Mouse (Mus musculus): ENCODE measurements around the gene Dhcr24.
A peak's percentile ranks its signal among the peaks of the same experiment; 100 is the strongest.

Dhcr24 gene

DNA sequence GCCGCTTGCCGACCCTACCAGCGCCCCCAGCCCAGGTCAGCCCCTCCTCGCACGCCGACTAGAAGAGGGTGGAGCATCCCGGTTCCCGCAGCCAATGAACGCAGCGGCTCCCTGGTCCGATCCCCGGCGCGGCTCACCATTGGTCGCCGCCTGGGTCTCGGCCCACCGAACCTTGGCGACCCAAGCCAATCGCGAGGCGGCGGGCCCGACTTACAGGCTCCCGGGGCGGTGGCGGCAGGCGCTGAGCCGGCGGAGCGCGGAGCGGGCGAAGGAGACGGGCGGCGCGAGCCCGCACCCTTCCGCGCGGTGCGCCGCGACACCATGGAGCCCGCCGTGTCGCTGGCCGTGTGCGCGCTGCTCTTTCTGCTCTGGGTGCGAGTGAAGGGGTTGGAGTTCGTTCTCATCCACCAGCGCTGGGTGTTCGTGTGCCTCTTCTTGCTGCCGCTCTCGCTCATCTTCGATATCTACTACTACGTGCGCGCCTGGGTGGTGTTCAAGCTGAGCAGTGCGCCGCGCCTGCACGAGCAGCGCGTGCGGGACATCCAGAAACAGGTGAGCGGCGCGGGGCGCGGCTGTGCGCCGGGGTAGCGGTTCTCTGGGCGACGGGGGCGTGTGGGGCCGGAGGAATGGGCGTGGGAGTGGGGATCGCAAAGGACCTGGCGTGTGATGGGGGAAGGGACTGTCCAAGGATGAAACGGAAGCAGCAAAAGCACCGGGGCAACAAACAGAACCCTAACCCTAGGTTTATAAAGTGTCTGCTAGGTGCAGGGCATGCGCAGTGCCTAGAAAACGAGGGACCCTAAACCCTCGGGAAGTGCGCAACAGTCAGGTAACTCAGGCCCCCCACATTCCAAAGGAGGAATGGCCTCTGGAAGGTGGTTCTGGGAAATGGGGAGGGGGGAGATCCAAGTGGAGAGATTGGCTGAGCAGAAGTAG, at the start of gene Dhcr24:
Dhcr24 (plus strand) TSS at position 193 of the 936 bp plus-strand sequence.
- peak; percentile 93 for DNase-seq

- no peak for DNase-seq
These were observed 46.2 kb upstream of the Dhcr24 start for GRCm38 (mm10) chr4:106514606-106515005.

GRCm38 (mm10) chr4:106522547-106522946, 38.3 kb upstream of the Dhcr24 start:
- no peak for DNase-seq

GRCm38 (mm10) chr4:106524131-106524530, 36.7 kb upstream of the Dhcr24 start:
- no peak for DNase-seq

- no peak for DNase-seq
These were observed 35.8 kb upstream of the Dhcr24 start for GRCm38 (mm10) chr4:106525001-106525400.

GRCm38 (mm10) chr4:106527856-106528547, 32.8 kb upstream of the Dhcr24 start:
- no peak for DNase-seq

DNA sequence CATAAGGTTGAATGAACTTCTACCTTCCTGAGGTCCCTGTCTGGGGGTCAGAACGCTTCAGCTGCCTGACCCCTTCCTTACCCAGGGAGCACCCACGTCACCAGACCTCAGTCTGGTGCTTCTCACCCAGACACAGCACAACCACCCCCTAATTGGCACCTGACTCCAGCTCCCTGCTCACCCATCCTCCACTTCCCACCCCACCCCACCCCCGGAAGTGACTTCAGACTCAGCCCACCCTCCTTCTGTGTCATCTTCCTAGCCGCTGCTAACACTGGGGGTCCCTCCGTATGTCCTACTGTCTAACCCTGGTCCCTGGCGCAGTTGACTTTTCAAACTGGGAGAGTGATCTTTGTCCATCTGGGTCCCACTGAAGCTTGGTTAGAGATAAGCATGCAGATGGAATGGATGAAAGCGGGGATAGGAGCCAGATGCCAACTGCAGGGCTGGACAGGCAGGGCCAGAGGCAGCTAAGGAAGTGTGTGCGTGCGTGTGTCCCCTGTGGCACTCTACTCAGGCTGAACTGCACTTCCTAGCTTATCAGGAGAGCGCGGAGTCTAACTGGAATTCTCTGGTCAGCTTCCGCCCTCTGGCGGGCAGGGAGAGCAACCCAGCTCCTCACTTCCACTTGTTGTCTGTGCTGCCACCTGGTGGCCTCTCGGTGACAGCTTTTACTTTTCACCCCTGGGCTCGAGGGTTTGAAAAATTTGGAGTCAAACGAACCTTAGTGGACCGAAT, 31.3 kb upstream of the Dhcr24 start:
- peak; percentile 84 for DNase-seq

- DNase-seq = no peak
These were observed 30.7 kb upstream of the Dhcr24 start for GRCm38 (mm10) chr4:106530113-106530482.

DNA sequence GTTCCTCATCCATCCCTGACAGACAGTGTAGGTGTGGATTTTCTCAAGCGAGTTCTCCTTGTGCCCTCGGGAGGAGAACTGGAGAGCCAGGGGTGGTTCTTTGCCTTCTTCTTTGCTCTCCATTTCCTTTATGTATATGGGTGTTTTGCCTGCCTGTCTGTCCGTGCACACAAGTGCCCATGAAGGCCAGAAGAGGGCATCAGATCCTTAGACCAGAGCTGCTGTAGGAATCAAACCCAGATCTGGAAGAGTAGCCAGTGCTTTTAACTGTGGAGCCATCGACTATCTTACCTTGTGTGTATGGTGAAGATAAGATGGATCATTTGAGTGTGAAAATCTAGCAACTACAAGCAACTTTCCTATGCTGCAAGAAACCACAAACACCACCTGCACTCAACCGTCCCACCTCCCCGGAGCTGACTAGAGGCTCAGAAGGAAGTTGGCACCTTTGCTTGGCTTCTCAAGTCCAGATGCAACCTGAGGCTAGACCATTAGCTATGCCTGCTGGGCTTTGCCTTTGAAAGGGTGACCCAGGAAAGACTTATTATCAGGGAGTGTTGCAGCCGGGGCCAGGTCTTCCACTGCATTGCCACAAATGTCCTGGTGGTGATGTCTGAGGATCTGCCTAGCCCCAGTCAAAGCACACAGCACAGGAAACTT, 27.3 kb upstream of the Dhcr24 start:
- no peak for DNase-seq

- no peak for DNase-seq
These were observed 26.6 kb upstream of the Dhcr24 start for GRCm38 (mm10) chr4:106534256-106534655.

DNA sequence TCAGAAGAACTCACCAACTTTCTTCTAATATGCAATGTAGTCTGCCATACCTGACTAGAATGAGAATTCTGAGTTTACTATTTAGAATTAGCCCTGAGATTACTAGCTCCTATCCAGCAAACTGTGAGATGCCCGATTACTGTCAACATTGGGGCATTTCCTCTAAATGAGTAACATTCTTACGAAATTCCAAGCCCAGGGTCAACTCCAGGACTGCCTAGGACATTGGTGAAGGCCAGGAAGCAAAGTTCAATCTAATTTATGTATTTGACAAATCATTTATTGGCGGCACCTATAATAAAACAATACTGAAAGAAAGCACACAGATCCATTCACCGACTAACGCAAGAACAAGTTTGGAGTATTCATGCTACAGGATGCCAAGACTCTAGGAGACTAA, 21.1 kb upstream of the Dhcr24 start:
- no peak for DNase-seq

DNA sequence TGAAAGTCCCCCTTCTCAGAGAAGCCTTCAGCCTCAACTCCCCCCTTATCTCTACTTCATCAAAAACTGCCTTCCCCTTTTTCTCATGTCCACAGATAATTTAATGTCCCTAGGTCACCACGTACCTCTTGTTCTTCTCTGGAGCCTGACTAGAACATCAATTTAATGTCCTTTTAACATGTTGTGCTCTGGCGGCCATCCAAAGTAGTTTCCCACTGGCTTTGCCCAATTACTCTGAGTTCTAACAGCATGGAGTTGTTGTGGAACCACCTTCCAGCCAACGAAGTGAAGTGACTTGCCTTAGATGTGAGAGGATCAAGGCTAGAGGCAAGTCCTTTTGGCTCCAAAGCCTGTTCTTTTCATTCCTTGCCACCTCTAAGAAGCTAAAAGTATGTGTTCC, 19.3 kb upstream of the Dhcr24 start:
- no peak for DNase-seq

- DNase-seq = peak; percentile 72
These were observed 18.6 kb upstream of the Dhcr24 start for GRCm38 (mm10) chr4:106542211-106542610.

- no peak for DNase-seq
These were observed 14.9 kb upstream of the Dhcr24 start for GRCm38 (mm10) chr4:106545817-106546373.

DNA sequence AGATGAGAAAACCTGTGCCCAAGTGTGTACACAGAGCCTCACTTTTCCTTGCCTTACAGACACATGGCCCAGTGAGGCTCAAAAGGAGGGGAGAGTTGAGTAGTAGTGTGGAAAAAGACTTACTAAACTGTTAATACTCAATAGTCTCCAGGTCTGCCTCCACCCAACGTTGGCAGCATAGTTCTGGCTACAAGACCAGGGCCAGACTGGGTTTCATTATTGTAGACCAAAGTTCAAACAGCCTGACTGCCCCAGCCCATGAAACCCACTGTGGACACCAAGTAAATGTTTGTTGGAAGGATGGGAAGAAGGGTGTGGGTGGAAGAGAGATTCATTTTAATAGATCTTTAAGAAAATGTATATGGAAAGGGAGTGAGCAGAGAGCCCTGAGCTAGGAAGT, 13.9 kb upstream of the Dhcr24 start:
- DNase-seq = peak; percentile 44

DNA sequence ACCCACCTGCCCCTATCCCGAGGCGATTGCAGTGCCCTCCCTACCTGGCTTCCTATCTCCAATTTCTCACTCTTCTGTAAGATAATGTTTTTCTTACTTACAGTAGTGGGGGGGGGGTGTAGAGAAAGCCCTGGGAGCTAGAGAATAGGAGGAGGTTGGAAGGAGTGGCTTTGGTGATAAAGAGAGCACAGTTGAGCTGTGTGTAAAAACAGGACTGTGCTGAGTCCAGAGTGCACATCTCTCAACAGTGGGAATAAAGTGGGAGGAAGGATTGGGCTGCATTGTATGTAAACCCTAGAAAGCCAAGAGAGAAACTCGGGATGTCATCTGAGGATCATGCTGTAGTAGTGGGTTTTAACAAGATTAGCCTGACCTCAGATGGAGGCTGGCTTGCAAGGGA, 12.7 kb upstream of the Dhcr24 start:
- no peak for DNase-seq

DNA sequence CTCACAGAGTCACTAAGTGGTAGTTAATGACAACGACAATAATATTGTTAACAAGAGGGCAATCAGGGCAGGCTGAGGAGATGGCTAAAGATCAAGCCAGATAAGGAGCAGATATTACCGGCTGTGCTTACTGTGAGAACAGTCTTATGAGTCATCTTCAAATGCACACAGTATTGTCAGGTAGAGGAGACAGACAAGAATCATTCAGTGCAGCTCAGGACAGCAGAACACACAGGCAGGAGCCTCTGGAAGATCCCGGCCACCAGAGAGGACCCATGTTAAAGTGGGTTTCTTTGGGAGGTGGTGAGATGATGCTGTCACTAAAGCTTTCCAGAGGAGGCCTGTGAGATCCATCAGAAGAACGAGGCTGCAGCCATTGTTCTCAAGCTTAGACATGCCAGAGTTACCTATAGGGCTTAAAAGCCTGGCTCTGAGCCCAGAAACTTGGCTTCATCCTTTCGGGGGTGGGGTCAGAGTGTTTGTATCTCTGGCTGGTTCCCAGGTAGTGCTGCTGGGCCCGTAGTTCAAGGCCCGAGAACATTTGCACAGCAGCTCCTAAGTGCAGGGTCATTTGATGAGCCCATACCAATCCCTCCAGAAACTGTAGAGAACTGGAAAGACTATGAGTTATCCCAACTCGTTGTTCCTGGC, 10.2 kb upstream of the Dhcr24 start:
- DNase-seq = no peak

DNA sequence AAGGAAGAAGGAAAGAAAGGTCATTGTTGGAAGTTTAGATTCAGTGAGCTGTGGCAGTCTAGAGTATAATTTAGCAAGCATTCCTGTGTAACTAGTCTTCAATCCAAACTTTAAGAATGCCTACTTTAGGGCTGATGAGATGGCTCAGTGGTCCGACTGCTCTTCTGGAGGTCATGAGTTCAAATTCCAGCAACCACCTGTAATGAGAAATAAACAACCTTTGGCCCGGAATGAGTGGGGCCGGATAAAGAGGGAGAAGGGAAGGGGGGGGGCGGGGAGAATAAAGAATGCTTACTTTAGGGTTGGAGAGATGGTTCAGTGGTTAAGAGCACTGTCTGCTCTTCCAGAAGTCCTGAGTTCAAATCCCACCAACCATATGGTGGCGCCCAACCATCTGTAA, 3.6 kb upstream of the Dhcr24 start:
- peak; percentile 49 for DNase-seq

GRCm38 (mm10) chr4:106557978-106558377, 2.9 kb upstream of the Dhcr24 start:
- DNase-seq = peak; percentile 31

DNA sequence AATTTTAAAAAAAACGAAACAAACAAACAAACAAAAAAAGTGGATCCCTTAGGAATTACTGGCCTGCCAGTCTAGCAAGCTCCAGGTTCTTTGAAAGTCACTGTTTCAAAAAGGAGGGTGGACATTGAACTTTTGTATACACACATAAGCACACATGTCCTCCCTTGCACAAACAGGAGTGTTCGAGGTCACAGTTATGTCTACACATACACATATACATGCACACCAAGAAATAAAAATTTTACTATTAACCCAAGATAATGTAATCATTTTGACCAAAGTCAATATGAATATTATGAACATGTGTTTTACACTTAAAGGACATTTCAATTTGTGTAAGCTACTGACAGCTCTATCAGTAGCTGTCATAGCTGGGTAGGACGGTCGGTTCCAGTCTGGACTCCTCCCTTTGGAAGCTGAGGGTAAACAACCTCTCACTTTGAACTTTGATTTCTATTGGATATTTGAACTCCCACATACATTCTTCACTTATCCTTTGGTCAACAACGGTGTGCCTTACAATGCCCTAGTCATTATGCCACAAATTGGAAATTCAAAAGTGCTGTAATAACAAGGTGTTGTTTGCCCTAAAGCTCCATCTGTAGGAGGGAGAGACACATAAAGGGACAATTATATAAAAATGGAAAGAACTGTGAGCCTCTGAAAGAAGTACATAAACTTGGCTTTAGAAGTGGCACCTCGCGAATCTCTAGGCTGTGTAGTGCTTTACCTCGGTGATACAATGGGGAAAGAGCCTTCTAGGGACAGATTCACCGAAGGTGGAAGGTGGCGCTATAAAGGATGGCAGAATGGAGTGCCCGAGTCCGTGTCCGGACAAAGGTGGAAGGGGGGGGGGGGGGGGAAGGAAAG, 1.3 kb upstream of the Dhcr24 start:
- no peak for DNase-seq
